Mouse (Mus musculus) fat pad, adult 2 months (tissue): ENCODE data around the gene Pex16.
"Not testable (repeated sequence)": the region's sequence is repeated elsewhere in the genome, so short reads cannot be mapped to it uniquely, and the experiment has no call there.

Experiments
- DNase-seq: peaks from one replicate; pipeline ENCODE4 v3.0.0-alpha.2; 2011; ENCODE audit warnings: low read depth, low spot score; ENCODE audit errors: extremely low read depth

Gene Pex16

DNA sequence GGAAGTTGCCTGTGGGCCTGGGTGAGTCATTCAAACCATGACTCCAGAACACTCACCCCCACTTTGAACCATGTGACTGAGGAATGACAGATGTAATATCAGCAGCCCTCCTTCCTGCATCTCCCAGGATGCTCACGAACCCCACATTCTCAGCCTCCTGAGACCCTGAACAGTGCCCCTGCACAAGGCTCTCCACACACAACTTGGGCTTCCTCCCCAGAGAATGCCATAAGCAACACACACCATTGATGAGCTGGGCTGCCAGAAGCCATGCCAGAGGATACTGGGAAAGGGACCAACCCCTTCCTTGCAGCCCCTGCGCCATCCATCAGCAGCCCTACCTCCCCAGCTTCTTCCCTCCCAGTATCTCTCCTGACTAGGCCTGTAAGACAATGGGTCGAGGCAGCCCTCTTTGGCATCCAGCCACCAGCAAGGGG is 13.6 kb downstream of the Pex16 start:
- no peak for DNase-seq

- no peak for DNase-seq
These were observed 14.6 kb downstream of the Pex16 start for GRCm38 (mm10) chr2:92388891-92389641.

GRCm38 (mm10) chr2:92389645-92390044 is 15.2 kb downstream of the Pex16 start:
- DNase-seq, result no peak

DNA sequence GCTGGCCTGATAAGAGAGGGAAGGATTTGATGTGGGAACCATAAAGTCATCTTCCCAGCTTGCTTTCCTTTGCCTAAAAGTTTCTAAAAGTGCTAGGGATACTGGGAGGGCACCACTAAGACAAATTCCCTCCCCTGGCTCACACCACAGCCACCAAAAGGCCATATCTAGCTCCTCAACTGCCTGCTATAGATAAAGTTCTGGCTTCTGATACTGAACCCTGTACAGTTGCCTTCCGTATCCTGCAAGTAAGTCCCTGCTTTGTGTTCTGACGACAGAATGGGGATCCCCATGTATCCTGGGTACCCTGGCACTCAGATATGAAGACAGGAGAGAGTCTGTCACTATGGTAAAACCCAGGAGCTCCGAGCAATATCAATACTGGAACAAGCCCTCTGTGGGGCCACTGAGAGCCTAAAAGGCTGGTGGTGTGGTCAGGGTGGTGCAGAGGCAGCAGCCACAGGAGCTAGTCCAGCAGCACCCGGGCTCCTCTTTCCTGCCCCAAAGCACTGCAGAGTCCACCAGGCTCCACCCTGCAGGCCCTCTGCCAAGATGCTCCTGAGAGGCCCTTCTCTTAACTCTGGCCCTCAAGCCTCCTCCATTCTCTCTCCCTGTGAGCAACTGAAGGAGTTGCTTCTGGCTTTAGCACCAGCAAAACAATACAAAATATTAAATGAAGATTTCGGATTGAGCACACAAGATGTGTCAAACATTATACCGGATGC is 15.9 kb downstream of the Pex16 start:
- DNase-seq, result no peak

- no peak for DNase-seq
These were observed 16.6 kb downstream of the Pex16 start for GRCm38 (mm10) chr2:92391116-92391515.

- DNase-seq, result no peak
These were observed 17.3 kb downstream of the Pex16 start for GRCm38 (mm10) chr2:92391703-92392317.

GRCm38 (mm10) chr2:92392318-92393264 is 18.1 kb downstream of the Pex16 start:
- DNase-seq, result no peak

DNA sequence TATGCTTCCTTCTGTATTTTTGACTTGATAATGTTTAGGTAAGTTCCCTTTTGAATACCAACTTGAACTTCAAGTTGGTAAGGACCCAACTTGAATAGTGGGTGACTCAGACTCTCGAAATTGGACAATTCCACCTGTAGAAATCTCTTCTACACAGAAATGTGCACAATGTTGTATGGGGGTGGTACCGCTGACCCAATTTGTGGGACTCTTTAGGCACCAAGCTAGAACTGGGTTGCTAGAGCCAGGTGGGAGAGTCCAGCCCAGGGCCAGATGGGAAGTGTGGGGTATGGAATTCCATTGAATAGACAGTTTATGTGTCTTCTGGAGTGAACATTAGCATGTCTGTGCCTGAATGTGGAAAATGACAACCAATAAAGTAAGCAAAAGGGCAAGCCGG is 21.1 kb downstream of the Pex16 start:
- no peak for DNase-seq

- DNase-seq, result no peak
These were observed 23.0 kb downstream of the Pex16 start for GRCm38 (mm10) chr2:92397436-92397835.

GRCm38 (mm10) chr2:92399877-92400276 is 25.4 kb downstream of the Pex16 start:
- DNase-seq, result not testable (repeated sequence)

DNA sequence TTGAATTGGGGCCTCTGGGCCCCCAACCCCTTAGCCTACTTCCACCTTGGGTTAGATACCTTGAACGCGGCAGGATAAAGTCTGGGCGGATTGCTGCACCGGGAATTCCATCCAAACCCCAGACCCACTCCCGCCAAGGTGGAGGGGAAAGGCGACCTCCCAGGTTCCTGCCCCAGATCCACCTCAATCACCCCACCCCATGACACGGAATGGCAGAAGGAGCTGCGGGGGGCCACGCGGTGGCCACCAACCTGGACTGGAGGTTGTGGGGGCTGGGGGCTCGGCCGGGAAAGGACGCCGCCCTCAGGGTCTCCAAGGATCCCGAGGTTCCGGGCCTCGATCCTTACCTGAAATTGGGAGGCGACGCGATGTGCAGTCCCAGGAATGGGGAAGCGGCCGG is 26.2 kb downstream of the Pex16 start:
- DNase-seq, result no peak

DNA sequence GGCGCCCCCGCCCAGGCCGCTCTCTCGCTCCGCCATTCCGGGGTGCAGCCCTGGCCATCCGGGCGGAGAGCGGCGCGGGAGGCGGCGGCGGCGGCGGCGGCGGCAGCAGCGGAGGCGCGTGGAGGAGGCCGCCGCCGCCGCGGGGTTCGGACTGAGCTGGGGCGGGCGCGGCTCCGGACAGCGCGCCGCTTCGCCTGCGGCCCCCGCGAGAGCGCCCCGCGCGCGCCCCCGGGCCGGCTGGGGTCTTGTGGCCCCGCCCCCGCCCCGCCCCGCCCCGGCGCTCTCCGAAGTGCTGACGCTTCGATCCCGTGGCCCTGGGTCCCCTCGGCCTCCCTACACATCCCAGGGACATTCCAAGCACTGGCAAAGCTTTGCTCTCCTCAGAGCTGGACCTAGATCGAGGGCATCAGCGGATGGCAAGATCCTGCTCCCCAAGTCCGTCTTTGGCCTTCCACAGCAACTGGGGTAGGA is 26.6 kb downstream of the Pex16 start, which contains the start of gene Mapk8ip1:
Gene Mapk8ip1 (minus strand): TSS at position 173 of the 471 bp plus-strand sequence.
- no peak for DNase-seq

DNA sequence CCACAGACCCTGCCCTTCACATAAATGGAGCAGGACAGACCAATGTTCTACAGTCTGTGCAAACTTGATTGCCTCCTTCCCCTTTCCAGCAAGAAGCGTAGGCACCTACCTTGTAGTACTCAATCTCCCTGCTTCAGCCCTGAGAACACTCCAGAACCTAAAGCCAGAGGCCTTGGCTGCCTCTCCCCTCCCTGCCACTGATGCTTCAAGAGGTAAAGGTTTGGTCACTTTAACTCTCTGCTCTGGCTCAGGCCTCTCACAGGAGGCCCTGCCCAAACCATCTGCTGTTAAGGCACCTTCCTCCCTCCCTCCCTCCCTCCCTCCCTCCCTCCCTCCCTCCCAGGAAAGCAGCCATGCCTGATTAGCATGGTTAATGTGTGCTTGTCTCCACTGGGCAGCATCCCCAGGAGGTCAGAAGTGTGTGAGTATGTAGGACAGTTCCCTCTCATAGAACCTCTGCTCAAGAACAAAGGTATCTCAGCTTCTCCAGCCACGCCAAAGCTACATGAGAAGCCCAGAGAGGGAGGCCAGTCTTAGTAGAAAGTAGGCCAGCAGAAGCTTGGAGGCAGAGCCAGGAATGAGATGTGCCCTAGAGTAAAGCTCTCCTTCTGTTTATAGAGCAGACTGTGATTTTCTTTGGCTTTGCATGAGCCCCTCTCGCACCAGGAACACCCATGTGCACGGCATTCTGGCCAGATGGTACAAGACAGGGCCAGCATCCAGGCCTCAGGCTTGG is 28.3 kb downstream of the Pex16 start:
- no peak for DNase-seq

- DNase-seq, result peak; percentile 78
These were observed 29.4 kb downstream of the Pex16 start for GRCm38 (mm10) chr2:92403776-92404319.

- DNase-seq, result peak; percentile 92
These were observed 30.3 kb downstream of the Pex16 start for GRCm38 (mm10) chr2:92404737-92405136.

DNA sequence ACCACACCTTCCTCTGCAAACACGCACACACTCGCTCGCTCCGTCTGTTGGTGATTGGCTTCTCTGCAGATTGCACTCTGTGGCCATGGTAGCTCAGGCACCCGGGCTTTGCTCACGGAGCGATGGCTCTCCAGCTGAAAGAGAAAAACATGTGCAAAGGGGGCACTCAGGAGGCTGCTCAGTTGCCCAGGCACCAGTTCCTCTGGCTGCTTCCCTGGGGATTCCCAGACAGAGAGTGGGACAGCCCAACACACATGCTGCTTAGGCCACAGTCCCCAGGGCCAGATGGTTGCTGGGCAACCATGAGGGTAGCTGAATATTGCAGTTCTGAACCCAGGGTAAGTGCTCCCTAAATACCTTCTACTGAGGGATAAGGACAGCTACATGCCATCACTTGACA is 31.2 kb downstream of the Pex16 start:
- DNase-seq, result no peak

GRCm38 (mm10) chr2:92408309-92409045 is 34.0 kb downstream of the Pex16 start:
- DNase-seq, result no peak

DNA sequence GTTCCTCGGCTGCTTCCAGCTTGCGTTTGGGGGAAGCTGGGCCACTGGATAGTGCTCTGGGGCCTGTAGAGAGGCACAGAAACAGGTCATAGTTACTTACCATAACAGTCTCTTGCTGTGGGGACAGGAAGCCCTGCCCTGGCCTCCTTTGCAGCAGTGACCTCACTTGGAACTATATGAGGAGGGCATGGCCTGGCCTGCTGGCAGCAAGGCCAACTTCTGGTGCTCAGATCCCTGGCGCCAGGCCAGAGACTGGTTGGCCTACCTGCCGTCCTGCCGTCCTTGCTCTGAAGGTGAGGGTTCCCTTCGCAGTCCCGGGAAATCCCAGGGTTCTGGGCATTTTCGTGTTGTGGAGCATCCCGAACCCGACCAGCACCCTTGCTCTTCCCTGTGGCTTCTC is 37.2 kb downstream of the Pex16 start:
- DNase-seq, result no peak
